Mouse (Mus musculus) left cerebral cortex, postnatal 36 days (tissue): ENCODE measurements at regions not wholly inside any gene's neighbourhood (a gene's known extent, or its start where the extent isn't known, plus 50 kb on each side); places are given as distances from the start of the nearest gene placed in this dataset.

Source experiments
- DNase-seq, 2 experiments: peaks; one replicate each; pipeline ENCODE4 v3.0.0; 2021 to 2022; ENCODE audit warnings: low spot score in 2 of 2, mixed read lengths in 1 of 2
- intact Hi-C: fragments of 180-260 bp; cut with DNase I; formaldehyde crosslinking; loops from one replicate; pipeline ENCODE4 v1.15.1; 2025

DNA sequence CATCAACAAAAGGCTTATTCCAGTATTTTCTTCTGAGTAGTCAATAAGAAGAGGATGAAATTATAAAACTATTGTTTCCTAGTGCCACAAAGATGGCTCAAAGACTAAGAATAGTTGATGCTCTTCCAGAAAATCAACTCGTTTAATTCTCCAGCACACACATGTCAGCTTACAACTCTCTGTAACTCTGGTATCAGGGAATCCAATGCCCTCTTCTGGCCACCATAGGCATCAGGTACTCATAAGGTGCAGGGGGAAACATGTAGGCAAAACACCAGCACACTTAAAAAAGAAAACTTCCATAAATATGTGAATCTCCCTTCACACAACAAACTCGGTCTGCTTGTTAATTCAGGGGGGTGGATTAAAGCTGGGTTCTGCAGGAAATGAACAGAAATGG lies 734.6 kb upstream of the Pou3f3 start:
- no peak for DNase-seq
- intact Hi-C loops, result no loop called here

DNA sequence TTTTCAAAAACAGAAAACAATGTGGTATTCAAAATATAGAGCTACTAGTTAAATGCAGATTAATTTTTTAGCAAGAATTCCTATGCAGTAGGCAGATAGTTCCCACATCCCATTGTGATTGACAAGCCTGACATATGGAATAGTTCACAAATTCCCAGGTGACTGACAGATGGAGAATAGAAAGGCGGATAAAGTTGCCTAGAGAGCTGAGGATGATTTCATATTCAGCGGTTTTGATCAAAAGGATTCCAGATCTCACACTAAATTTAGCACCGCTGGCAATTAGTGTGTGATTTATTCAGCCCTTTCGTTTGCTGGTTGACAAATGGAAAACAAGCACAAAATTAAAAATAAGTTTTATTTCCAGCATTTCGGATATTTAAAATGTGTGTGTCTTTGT lies 714.0 kb upstream of the Pou3f3 start:
- intact Hi-C loops, result no loop called here
- no peak for DNase-seq

DNA sequence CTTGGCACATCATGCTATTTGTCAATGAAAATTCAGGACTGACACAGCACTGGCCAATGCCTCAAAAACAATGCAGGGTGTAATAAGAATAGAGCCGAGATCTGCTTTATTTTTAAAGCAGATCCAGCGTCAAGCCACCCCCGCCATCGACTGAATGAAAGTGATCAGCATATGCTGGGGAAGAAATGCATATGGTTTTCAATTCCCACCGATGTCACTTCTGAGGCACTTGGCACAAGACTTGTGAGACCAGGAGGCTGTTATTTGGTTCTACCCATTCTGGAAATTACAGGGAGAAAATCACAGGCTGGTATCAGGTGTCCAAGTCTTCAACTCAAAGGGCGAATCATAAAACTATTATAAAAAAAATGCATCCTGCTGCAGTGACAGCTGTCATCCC lies 689.3 kb upstream of the Pou3f3 start:
- intact Hi-C loops, result no loop called here
- DNase-seq, result peak; percentile 14 to 17

DNA sequence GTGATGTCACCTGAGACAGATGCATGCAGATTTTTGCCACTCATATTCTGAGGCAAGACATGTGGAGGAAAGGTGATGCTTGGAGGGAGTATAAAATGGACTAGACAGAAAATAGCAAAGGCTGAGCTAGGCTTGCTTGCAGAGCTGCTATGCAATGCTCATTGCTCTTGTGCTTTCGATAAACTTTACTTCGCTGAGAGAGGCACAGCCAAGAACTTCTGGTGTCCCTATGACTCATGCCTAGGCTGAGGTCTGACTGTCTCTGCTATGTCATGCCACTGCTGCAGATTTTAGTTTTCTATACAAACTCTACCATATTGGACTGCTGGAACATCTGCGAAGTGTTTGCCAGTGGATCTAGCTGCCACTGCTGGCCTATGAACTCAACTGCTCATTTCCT lies 687.5 kb upstream of the Pou3f3 start:
- no peak for DNase-seq
- intact Hi-C loops, result no loop called here

DNA sequence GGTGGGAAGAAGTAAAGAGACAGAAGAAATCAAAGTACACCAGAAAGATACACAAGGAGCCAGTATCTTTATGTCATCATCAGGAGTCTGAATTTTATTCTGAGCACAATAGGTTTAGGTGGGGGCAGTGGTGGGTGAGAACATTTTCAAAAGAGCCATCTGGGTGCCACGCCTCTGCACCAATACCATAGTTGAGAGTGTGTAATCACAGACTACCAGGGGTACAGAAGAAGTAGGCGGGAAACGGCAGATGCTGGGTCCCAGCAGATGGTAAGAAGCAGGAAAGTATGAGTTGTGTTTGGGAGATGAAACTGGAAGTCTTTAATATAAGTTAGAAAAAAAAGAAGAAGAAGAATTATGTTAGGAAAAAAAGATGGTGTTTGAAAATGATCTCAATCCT lies 682.7 kb upstream of the Pou3f3 start:
- peak; percentile 76 to 84 for DNase-seq
- intact Hi-C loops, result no loop called here

DNA sequence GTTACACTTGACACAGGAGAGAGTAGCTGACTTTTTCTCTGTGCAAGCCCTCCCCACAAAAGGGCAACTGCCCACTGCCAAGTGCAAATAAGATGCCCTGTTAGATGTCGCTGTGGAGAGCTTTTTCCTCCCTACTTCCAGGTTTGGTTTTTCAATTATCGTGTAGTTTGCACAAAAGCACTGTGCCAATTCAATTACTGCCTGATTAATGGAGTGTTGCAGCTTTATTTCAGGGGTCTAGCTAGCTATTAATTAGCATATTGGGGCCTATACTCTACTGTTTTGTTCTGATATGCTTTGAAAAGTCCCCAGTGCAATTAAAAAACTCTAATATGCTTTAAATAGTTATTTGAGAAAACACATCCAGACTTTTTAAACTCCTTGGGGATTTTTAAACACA lies 676.6 kb upstream of the Pou3f3 start:
- intact Hi-C loops, result no loop called here
- DNase-seq, result no peak

DNA sequence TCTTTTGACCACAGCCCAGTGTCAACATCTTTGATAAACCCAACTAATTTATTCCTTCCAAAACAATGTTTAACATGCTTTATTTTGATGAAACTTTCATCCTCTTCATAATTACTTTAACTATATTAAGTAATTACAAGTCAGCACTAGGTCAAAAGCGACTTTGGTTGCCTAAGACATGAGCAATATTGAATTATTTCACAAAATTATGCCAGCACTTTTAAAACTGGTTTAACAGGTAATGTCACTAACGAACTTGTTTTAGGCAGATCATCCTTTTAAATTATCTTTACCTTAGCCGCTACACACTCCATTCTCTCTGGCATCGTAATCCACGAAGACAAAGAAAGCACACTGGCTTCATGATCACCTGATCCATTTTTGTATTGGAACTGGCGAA lies 669.8 kb upstream of the Pou3f3 start:
- no peak for DNase-seq
- intact Hi-C loops, result no loop called here

GRCm38 (mm10) chr1:42026423-42026822 lies 669.1 kb upstream of the Pou3f3 start:
- no peak for DNase-seq
- intact Hi-C loops, result no loop called here

GRCm38 (mm10) chr1:42033786-42034185 lies 661.8 kb upstream of the Pou3f3 start:
- intact Hi-C loops, result no loop called here
- DNase-seq, result no peak

- no peak for DNase-seq
These were observed 660.2 kb upstream of the Pou3f3 start for GRCm38 (mm10) chr1:42035371-42035770.

DNA sequence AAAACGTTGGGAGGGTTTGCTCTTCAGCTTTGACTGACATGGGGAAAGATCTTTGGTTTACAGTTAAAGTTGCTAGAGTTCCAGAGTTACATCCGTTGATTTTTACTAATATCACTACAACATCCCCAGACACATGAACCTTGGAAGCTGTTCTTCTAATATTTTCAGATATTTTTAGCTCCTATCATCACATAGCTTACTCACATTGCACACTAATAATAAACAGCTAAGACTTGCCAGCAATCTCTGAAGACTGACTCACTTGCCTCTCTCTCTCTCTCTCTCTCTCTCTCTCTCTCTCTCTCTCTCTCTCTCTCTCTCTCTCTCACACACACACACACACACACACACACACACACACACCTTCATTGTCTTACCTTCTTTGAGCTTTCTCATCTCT lies 654.0 kb upstream of the Pou3f3 start:
- DNase-seq, result no peak
- intact Hi-C loops, result no loop called here

More at GRCm38 (mm10) chr1:42035371-42035770, 660.2 kb upstream of the Pou3f3 start:
- intact Hi-C loops, result no loop called here

DNA sequence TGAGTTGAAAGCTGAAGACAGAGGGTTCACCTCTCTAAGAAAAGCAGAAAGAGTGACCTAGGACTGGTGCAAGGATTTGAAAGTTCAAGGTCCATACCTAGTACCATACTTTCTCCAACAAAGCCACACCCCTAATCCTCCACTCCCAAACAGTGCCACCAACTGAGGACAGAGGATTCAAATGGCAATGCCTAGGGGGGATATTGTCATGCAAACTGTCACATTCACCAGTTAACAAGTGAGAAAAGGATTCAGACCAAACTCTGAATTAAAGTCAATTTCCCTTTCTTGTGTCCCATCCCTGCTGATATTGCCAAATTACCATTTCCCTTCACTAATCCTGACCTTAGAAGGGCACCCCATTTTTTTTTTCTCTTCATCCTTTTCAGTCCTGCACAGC lies 637.1 kb upstream of the Pou3f3 start:
- intact Hi-C loops, result no loop called here
- no peak for DNase-seq

DNA sequence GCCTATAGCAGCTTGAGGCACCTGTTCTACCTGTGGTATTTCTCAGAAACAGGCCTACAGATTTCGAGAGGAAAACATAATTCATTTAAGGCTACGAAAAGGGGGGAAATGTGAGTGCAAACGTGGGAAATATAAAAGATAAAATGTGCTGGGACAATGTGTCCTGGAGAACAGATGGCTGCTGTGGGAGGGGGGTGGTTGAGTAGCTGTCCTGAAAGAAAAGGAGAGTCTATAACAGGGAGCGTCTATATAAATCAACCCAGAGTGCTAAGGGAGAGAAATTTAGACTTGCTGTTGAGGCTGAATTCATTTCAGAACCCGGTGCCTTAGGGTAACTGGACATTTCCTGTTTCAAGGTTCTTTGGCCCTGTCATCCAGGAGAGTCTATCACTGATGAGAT lies 625.5 kb upstream of the Pou3f3 start:
- DNase-seq, result peak; percentile 57 to 62
- intact Hi-C loops, result no loop called here

- DNase-seq, result no peak
- intact Hi-C loops, result no loop called here
These were observed 599.5 kb upstream of the Pou3f3 start for GRCm38 (mm10) chr1:42096026-42096425.

DNA sequence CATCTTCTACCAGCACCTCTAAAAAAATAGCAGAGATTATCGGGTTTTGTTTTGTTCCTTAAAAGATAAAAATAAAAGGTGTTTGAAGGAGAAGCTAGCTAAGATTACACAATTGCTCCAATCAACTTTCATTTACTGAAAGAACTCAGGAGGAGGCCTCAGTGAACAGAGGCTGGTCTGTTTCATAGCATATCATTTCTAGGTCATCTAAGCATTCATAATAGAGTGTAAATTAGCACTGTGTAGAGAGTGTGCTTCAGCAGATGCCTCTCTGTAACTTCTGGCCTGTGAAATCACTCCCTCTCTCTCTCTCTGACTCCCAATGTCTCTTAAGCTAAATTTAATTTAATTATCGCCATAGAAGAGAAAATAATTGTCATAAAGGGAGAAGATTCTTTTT lies 597.0 kb upstream of the Pou3f3 start:
- no peak for DNase-seq
- intact Hi-C loops, result no loop called here

DNA sequence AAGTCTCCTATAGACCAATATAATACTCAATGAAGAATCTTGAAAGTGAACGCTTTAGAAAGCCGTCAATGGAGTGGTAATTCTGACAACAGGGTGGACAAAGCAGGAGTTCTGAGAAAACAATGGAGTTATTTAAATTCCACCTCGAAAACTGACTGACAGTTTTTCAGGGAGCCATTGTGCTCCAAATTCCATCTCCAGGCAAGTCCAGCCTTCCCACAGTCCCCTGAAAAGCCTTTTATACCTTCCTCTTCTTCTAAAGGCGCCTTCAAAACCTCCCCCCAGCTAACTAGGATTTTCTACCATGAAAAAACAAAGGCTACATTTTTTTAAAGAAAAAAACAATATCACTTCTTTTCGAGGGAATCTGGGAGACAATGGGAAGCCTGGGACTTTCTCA lies 588.0 kb upstream of the Pou3f3 start:
- DNase-seq, result no peak
- intact Hi-C loops, result no loop called here

- DNase-seq, result no peak
- intact Hi-C loops, result no loop called here
These were observed 587.6 kb upstream of the Pou3f3 start for GRCm38 (mm10) chr1:42107925-42108324.

DNA sequence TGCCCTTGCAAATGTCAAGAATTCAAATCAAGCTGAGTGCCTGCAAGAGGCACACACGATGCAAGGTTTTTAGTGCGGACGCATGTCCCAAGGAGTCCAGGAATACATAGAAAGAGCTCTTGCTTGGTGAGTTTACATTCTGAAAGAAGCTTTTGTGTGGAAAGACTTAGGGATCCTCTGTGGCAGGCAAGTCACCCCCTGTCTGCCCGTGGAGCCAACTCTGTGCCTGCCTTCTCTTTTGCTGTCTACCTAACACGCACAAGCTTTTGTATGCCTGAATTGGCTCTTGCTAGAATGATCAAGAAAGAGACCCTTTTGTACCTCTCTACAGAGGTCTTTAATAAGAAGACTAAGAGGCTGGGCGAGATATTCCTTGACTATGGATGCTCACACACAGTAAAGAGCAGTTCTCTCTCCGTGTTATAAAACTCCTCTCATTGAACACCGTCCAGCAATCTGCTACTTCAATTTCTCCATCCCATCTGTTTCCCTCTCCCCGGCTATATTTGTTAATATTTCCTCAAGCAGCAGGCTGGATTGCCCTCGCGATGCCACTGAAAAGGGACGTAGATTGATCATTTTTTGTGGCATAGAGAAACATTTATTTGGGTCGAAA lies 543.3 kb upstream of the Pou3f3 start:
- intact Hi-C loops, result no loop called here
- DNase-seq, result no peak

DNA sequence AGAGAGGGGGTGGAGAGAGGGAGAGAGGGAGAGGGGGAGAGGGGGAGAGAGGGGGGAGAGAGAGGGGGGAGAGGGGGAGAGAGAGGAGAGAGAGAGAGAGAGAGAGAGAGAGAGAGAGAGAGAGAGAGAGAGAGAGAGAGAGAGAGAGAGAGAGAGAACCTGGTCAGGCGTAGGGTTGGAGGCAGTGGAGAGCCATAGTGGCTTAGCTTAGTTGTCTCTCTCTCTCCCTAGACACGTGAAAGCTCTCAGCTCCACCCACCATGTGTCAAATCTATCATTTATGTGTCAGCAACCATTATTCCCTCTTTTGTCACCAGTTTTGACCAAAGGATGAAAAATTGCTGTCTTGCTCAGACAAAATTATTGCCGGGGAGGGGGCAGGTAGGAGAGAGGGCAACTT lies 542.7 kb upstream of the Pou3f3 start:
- DNase-seq, result no peak
- intact Hi-C loops, result no loop called here

DNA sequence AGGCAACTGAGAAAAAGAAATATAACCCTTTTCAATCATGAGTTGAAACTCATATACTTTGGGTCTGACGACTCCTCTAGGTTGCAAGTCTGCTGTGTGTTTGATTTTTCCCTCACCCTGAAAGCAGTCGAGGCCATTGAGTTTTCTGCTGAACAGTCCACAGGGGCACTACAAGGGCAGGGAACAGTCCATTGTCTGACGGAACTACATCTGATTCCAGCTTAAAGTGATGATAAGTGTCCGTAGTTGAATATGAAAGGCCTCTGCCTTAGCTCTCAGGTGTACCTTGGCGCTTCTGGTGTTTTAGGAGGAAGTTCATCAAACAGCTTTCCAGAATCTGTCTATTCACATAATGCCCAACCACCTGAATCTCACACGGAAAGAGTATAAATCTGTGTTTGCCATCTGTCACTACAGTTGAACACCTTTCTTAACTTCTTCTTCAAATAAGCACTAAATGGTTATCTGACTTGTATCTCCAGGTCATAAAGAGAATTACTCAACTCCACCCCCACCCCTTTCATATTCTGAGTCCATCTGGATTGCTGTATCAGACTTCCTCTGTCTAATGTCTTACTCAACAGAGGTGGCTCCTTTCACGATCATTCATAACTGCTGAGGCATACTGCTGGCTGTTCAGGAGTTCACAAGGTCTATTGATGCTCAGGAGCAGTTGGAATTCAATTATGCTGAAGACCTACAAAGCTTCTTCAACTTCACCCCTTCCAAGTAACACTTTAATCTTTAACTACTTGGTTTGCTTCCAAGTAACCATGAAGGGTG lies 527.6 kb upstream of the Pou3f3 start:
- intact Hi-C loops, result no loop called here
- DNase-seq, result no peak

DNA sequence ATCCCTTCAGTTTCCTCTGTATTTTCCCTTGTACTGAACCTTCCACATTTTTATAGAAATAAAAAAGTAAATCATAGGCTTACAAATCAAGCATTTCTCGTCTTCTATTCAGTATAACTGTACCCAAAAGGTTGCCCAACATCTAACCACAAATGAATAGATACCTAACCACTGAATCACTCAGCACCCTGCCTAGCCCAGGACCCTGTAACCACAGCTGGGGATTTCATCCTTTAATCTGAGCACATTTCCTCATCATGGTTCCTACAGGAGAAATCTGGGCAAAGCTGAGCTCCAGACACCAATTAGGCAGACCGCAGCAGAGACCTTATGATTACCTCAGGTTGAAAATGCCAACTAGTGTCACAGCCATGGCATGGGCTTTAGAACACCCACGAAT lies 526.1 kb upstream of the Pou3f3 start:
- intact Hi-C loops, result no loop called here
- DNase-seq, result no peak

DNA sequence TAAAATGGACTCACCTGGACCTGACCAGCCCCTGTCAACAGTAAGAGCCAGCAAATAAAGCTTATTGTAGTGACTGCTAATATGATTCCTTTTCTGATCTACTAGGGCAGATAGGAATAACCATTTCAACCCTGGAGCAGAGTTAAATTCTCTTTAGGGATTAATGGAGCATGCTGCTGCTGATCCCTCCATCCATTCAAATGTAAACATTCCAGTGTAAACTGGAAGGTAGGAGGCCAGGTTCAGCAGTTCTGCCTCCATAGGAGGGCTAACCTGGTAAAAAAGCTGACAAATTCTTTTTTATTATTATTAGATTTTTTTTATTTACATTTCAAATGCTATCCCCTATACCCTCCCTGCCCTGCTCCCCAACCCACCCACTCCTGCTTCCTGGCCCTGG lies 509.3 kb upstream of the Pou3f3 start:
- intact Hi-C loops, result no loop called here
- no peak for DNase-seq
